Mouse (Mus musculus) lung, adult 2 months (tissue): ENCODE results near the gene Gm17655.

ENCODE experiments used
- CTCF ChIP-seq: fragments of 200-500 bp; IDR thresholded peaks from 2 replicates; pipeline ENCODE4 v1.5.1; 2011; ENCODE audit warnings: mild to moderate bottlenecking, low read length, control low read depth; ENCODE audit not compliant: insufficient read depth
- POLR2A ChIP-seq: fragments of 200-500 bp; IDR thresholded peaks from 2 replicates; pipeline ENCODE4 v1.6.1; 2011; ENCODE audit warnings: low read depth, mild to moderate bottlenecking, control low read depth, low read length, borderline replicate concordance; ENCODE audit errors: extremely low read depth

- TF ChIP-seq CTCF (no peak), POLR2A (no peak)
These were observed 34.0 kb upstream of the Gm17655 start for GRCm38 (mm10) chr5:110106140-110106871.
